Mouse (Mus musculus) layer of hippocampus, postnatal 36 days (tissue): ENCODE results near the gene Vps13d. TPM values are rescaled to one million over a fixed set of nuclear protein-coding genes. Genes with fewer than 3 reads are reported as not detected.

ENCODE experiments used
- DNase-seq, 2 experiments: peaks; one replicate each; pipeline ENCODE4 v3.0.0; 2022
- total RNA-seq, 2 experiments: library from RNA; stranded (reverse); gene quantifications; 2 replicates each; pipeline ENCODE4 v1.2.3; 2021

Gene Vps13d
- total RNA-seq, 2 experiments from 2014 or later: 66.2 to 71.8 TPM

DNA sequence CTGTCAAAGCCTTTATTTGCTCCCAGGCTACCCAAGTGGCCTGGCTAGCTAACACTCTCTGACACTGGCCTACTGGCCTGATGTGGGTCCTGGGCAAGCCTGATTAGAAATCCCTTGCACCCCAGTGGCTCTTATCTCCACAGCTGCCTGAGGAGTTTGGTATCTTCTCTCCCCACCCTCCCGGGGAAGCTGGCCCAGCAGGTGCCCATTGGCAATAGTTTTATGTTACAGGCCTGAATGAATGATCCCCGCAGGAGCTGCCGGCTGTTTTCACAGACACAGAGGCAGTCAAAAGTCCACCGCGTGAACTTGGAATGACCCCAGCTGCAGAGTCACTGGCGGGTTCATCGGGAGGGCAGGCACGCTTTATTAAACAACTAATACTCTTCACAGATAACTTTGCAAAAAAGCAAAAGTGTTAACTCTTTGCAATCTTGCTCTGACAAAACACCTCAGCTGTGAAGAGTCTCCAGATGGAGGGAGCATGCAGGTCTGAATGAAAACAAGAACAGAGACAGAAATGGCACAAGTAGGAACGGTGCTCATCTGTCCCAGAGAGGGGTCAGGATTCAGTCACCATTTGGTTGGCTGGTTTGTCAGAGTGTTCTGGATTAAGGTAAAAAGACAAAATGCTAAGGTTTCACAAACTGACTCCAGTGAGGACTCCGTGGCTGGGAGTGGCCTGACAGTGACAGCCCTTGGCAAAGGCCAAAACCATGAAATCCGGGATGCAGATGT is 160.1 kb downstream of the Vps13d start:
- DNase-seq: no peak

DNA sequence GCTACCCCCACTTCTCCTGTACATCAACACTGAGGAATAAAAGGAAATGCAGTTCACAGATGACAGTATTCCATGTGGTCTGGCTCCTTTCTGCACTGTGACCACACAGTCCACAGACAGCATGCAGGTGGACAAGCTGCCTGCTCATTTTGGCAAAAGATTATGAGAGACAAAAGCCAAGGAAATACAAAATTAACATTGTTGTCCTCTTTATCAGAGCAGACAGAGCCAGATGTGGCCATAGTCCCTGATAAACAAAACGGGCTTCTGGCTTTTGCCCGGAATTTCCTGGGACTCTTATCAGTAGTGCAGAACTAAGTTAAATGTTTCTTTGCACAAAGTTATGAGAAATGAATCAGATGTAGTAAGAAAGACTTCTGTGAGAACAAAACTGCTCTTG is 161.4 kb downstream of the Vps13d start:
- DNase-seq: no peak

DNA sequence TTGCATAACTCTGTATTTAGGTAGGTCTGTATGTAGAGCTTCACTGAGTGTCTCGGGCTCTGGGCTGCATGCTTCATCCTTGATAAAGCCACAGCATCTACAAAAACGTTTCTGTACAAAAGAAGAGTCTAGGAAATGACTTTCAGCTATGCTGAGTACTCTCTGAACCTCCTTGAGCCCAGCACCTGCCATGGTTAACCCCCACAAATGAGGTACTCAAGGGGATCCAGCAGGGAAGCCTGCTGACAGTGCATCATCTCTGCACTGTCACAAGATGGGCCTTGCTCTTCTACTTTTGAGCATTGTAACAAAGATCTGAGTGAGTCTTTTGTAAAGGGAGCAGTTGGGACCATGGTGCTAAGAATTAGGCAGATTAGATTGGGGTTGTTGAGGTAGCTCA is 162.2 kb downstream of the Vps13d start:
- DNase-seq: no peak

DNA sequence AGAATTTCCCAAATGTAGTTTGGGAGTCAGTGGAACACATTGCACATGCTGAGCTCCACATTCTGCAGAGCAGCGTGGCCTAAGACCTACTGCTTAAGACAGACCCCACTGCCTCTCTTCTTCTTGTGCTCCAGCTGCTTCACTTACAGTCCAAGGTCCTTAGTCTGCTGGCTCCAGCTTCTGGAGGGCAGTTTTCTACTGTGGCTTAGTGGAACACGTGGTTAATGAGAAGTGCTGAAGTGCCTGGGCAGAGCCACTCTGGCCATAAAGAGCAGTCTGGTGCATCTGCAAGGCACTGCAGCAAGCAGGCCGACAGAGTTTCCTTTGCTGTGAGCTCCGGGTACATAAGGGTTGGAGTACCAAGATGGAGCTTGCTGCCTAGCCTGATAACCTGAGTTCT is 163.3 kb downstream of the Vps13d start:
- DNase-seq: no peak

DNA sequence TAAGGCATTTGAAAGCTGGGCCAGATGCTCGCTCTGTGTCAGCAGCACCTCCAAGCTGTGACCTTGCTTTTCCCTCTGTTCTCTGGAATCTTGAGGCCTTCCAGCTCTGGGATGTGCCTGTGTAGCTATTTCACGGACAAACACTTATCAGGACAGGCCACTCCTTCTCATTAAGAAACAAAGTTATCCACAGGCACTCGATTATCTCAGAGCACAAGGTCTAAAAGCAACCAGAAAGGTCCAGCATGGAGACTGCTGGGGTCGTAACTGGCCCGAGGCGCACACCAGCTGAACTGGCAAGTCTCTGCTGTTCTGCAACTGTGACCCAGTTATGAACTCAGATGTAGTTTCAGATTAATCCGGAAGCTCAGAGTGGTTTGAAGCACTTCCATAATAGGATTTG is 168.4 kb downstream of the Vps13d start:
- no peak for DNase-seq

DNA sequence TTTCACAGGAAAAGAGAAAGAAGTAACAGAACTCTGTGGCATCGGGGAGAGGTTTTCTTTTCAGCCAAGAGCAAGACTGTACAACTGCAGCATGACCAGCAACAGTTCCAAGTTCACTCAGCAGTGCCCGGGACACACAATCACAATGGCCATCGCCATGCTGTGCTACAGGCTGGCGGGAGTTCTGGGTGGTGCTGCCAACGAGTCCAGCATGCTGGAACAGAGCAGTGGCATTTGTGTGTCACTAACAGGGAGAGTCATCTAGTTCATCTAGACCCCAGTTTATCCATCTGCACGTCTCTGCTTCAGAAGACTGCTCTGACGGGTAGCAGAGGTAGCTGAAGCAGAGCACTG is 169.4 kb downstream of the Vps13d start:
- DNase-seq: peak; percentile 31 to 36

DNA sequence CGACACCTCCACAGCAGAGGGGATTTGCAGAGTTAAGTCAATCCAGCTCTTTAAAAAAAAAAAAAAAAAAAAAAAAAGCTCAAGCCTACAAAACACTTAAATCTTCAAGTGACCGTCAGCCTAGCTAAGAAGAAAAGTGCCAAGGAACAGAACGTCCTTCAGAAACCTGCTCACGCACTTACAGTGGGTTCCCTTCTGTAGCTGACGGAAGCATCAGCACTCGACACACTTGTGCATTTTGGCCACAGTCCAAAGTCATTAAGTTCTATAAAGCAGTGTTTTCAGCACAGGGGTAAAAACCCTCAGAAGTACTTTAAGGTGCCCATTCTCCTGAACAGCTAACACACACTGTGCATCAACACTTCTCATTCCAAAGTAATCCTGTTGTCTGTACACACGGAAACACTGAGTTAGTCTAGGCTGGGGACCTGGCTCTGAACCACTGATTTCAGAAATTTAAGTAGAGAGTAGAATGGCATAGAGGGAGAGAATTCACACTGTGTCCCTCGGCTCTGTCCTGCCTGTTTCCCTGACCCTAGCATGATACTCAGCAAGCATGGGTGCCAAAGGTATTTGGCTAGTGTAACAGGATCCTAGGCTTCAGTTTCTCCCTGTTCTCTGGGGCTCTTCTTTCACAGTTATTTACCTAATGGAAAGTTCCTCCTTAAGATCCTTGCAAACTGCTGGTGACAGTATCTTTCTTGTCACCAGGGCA is 170.0 kb downstream of the Vps13d start:
- DNase-seq: no peak

DNA sequence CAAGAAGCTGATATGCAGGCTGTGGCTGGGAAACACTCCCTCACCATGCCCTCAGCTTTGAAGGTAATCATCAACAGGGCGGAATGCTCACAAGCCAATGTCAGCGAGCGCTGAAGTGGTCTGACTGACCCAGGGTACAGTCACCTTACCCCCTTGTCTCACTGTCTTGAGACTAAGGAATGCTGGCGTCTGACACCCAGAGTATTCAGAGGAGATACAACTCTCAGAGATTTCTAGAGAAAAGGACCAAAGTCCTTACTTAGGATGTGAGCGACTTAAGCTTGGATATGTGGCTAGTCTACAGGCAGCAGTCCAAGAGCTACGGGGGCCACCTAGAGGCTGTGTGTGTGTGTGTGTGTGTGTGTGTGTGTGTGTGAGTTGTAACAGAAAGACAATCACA is 170.9 kb downstream of the Vps13d start:
- DNase-seq: no peak

DNA sequence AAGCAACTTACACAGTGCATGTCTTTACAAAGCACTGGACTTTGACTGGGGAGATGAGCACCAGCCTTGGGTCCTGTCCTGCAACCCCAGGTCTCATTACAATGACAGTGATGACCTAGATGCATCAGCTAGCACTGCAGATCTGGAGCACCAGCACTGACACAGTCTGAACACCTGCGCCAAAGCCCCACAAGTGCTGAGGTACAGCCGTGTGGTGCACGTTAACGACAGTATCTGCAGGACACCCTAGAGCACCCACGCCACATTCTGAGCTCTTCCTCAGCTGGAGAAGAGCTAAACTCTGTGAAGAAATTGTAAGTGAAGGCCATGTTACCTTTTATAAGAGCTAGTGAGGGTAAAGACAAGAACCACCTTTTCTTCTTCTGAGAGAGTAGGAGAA is 172.0 kb downstream of the Vps13d start:
- no peak for DNase-seq

DNA sequence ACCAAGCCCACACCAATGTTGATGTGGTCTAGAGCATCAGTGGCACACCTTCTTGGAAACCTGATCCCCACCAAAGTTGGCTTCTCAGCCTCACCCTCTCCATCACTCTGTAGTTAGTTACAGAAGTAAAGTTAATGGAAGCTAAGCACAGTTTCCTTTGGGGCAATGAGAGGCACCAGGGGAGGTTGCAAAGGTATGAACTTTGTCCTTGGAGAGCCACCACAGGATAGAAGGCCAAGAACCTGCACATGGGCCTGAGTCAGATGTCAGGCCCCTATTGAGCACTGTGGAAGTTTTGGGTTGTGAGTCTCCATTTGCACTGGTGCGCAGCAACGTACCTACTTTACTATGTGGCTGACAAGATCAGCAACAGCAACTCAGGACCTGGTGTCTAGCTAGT is 172.6 kb downstream of the Vps13d start:
- no peak for DNase-seq

DNA sequence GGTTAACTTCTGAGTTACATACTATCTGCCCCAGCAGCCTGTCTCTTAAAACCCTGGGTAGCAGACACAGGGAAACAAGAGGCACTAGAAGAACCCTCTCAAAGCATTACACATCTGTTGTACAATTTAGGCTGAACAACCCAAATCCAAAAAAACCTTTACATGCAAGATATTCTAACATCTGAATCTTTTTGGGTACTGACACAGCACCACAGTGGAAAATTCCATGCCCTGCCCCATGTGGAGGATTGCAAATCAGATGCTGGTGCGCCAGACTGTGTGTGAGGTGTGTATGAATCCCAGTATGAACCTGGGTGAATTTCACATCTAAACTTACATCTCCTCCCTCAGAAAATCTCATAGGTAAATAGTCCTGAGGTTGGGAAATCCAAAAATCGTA is 174.4 kb downstream of the Vps13d start:
- DNase-seq: no peak

DNA sequence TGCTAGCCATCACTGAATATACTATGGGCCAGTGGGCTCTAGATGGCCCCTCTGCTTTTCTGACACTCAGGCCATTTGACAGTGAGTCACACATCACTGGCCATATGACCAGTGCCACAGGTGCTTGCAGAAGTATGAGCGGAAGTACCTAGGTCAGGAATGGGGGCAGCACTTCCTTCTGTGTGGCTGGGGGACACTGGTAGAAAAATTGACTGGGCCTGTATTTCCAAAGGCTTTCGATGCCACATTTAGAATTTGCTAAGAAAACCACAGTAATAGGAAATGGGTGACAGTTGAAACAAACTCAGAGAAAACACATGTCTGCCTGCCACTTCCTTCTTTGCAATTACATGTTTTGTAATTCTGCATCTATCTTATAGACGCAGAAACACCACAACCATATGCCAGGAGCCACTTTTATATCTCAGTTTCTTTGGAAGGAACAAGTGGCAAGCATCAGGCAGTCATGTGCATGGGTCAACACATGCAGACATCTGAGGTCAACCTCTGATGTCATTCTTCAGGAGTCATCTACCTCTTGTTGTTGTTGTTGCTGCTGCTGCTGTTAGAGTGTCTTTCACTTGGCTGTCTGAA is 175.6 kb downstream of the Vps13d start:
- no peak for DNase-seq

DNA sequence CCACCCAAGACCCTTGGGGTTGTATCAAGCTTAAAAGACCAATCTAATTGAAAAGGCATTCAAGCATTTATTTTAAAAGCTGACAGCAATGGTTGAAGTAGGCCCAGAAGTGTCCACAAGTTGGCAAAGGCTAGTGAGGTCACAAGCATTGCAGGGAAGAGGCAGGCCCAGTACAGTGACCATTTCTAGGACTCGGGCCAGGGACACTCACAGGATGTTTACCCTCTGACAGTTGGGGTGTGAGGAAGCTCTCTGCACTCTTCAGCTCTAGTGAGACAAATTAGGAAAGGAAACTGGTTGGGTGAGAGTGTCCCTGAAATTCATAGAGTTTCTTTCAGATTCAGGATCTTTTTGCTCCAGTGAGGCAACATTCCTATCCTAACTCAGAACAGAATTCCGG is 177.1 kb downstream of the Vps13d start:
- no peak for DNase-seq

DNA sequence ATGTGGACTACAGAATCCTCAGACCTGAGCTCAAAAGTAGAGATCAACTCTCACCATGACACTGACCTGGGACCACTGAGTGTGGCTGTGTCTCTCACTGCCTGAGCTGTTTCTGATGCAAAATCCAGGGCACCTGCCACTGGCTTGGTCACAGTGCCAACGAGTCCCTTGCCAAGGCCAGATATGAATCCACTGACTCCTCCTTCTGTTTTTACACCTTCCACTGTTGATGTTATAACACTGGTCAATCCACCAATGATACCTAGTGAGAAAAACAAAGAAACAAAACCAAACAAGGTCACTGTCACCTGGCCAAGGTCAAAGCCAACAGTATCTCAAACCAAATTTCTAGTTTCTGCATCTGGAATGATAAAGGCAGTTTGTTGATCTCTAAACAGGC is 178.1 kb downstream of the Vps13d start:
- no peak for DNase-seq

DNA sequence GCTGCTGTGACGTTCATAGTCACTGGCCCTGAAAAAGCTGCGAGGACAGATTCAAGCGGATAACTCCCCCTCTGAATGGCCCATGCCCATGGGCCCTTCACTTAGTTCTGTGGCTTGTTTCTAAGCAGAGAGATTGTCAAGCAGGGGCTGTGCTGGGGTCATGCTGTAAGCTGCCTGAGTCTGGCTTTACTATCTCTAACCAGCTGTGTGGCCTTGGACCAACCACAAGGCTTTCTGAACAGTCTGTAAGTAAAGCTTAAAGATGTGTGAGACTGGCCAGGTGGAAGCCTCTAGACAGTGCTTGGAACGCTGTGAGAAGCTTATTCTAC is 180.2 kb downstream of the Vps13d start:
- DNase-seq: no peak

DNA sequence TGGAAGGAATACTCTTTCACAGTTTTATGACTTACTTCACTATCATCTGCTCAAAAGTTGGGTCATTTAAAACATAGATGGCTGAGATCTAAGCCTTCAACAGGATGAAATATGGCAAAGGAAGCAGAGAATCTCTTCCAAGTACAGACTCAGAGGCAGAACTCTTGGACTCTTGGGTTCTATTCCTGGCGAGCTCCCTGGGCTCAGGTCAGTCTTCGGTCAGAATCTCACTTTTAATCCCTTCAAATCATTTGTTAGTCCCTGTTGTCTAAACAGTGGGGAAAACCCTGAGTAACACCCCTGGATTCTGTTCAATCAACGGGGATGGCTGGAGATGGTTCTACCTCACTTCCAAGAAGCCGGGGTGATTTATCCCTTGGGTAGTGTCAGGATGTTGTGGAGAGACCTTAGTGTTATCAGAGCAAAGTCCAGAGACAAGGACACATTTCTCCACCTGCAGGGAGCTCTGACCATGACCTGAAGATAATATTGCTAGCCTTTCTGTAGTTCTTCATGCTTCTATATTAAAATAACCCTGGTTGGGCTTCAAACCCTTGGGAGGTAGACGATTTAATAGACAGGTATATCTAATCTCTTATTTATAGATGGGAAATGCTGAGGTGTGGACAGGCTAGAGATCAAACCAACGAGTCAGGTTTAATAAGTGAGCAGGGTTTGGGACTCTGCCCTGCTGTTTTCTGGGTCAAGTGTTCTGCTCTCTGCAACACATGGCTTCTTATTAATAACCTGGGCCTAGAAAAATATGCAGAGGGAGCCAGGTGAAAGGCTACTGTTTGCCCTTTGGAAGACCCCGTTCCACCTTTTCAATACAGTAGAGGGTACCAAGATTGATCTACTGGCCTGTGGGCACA is 180.8 kb downstream of the Vps13d start:
- no peak for DNase-seq

DNA sequence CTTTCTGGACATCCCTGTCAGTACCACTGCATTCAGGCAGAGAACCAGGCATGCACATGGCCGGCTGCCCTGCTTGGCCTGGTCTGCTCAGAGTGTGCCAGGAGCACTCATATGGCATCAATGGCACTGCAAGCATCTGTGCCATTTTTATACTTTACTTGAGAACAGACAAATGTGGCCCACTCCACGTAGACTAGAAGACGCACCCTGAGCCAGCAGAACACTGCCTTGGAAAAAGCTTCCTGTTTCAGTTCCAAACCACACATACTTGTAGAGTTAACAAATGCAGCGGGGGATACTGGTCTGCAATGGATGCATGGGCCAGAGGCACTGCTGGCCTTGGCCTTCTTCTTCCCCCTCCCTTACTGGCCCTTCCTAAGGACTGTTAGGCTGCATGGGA is 181.6 kb downstream of the Vps13d start:
- DNase-seq: no peak

DNA sequence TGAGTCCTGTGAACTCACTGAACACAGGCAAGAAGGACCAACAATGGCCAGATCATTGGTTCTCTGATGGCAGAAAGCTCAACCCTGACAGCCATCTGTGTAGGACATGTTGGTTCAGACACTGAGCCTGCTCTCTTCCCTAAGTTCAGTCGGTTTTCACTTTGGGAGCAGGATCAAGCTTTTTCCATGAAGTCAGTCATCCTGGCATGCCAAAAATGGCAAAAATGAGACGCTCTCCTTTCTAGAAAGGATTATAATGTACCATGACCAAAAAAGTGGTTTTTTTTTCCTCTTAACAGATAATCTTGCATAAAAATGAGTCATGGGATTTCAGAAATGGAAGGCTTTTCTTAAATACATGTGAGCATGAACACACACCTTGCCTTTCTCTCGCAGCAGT is 183.6 kb downstream of the Vps13d start:
- DNase-seq: no peak

DNA sequence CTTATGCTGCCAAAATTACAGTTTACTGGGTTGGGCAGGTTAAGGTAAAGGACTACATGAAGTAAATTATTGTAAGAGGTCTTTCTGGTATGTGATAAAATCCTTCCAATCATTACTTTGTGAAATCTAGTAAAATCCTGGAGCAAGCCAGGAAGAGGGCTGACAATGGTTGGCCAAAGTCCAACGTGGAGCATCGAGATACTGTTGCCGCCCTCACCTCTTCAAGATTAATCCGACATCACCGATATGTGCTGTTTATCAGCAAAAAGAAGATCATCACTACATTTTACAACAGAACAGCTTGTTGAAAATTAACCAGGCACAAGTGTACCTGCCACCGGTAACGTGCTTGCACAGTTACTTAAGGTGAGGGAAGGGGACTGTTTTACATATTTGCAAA is 184.9 kb downstream of the Vps13d start:
- DNase-seq: no peak

DNA sequence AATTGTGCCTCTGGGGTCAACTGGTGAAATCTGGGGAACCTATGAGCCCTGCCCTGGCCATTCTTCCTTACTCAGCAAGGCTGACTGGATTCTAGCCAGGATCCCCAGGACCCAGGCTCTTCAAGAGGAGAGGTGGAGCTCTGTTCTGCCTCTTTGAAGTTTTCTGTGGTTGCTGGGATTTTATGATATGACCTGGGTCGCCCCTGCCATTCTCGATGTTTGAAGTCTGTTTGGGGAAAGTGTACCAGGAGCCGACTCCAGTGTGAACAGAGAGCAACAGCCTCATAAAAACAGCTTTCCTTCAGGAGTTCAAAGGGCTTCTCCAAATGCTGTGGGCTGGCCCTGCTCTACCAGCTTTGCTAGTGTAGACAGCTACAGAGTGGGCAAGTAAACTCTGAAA is 185.4 kb downstream of the Vps13d start:
- no peak for DNase-seq

DNA sequence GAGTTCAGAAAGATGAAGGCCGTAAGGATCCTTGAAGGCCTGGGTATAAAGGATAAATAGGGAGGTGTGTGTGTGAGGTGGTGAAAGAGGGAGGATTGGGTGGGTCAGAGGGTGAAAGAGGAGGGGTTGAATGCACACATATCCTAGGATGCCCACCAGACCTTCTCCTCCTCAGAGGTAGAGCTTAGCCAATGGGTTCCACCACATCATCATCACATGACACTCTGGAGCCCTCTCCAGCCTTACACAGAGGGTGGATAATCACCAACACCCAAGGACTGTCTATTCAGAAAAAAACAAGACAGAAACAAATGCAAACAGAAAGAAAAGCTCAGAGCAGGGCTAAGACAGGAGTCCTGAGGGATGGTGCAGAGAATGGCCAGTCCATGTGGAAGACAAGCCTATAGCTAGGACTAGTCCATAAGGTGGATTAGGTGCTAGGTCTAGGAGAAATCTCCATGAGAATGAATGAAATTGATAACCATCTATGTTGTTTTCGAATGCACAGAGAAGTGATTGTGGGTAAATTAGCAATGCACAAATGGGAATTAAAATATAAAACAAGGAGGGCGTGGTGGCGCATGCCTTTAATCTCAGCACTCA is 188.8 kb downstream of the Vps13d start:
- DNase-seq: no peak

DNA sequence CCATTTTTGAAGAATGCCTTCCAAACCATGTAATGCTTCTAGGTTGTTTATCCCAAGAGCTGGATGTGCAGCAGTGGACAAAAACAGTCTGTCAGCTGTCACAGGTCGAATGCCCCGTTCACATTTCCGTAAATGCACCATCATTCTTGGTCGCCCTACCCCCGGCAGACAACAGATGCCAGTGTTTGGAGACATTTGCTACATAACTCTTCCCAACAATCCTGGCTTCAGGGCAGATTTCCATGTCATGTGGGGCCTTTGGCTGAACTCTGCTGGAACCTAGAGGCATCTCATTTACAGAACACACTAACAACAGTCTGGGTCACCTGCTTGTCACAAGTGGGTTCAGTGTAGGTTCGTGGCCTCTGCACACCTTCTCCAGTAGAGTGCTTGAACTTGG is 190.6 kb downstream of the Vps13d start:
- no peak for DNase-seq

DNA sequence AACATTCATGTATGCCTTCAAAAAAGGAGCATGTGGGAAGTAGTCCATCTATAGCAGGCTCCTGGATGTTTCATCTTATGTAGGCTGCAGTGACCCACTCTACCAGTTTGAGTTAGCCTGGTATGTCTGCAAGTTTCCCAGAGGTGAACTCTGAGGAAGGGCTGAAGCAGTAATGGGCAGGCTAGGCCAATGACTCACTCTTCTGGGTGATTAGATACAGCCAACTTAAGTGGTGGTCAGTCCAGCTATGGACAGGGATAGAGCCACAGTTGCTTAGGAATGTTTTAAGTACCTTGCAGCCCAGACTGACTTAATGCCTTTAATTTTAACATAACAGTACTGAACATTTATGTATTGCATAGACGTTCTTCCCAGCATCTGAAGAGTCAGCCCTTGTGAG is 192.1 kb downstream of the Vps13d start:
- no peak for DNase-seq
